Mouse (Mus musculus): ENCODE results near the gene Zfp131.

The Zfp131 gene

DNA sequence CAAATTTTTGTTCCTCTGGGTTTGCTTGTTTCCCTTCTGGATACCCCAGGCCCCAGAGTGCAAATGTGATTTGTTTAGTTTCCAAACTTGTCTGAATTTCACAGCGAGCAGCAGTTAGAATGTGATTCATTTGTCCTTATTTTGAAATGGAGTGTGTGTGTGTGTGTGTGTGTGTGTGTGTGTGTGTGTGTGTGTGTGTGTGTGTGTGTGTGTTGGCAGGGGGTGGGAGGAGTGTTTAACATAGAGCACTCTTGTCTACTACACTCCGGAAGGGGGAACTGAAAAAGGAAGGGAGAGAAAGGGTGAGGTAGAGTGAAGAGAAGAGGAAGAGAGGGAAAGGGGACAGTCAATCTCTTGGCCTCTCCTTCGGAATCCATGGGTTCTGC lies 36.1 kb downstream of the Zfp131 start:
- no peak for DNase-seq

DNA sequence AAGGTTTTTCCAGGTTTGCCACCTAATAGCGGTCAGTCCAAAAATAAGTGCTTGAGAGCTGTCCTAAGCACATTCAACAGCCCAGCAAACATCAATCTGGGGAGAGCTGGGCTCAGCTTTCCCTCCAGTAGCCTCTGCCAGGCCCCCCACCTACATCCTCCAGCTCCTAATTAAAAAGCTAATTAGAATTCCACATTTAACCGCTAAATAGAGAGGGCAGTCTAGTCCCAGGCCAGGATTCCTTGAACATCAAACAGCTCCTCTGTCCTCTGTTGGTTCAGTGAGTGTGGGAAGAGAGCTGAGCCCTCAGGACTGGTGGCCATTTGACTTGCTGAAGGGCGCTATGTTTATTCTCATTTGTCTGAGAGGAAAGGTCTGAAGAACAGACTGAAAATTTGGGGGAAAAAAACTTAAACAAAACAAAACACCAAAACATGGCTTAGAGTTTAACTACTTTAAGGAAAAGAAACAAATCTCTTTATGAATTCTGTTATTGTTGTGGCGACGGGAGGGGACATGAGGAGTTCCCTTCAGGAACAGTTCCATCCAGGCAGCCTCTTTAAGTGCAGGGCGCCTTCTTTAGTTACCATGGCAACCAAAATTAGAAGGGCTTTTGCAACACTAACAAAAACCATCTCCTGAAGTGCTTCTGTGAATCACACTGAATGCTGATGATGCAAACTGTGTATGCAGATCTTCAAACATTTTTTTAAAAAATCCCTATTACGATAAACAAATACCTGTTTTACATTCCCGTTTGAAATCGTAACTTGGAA lies 36.6 kb downstream of the Zfp131 start:
- no peak for DNase-seq

DNA sequence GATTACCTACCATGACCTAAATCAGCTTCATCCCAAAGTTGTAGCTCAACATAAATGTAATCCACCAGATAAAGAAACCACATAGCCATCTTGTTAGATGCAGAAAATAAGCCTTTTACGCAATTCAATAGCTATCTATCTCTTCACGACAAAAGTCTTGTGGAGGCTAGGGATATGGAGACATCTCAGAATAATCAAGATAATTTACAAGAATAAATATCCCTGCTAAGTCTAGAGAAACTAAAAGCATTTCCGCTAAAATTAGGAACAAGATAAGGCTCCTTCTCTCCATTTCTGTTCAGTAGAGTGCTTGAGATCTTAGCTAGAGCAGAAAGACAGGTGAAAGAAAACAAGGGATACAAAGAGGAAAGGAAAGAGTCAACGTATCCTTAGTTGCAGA lies 43.8 kb downstream of the Zfp131 start:
- DNase-seq = no peak

DNA sequence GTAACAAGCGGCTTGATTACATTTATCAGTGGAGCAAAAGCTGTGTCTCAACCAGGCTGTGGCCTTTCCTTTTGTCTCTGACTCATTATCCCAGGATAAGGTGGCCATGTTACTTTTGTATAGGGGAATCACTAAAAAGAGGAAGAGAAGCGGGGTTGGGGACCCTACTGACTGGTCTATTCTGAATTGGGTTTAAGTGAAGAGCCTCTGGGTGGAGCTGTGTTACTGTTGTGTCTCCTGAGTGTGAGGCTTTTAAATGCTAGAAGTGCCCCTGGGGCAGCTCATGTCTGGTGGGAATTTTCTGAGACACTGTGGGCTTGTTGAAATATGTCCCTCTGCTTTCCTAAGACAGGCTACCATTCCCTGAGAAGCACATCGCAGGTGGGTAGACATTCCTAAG lies 47.2 kb downstream of the Zfp131 start:
- DNase-seq = no peak

DNA sequence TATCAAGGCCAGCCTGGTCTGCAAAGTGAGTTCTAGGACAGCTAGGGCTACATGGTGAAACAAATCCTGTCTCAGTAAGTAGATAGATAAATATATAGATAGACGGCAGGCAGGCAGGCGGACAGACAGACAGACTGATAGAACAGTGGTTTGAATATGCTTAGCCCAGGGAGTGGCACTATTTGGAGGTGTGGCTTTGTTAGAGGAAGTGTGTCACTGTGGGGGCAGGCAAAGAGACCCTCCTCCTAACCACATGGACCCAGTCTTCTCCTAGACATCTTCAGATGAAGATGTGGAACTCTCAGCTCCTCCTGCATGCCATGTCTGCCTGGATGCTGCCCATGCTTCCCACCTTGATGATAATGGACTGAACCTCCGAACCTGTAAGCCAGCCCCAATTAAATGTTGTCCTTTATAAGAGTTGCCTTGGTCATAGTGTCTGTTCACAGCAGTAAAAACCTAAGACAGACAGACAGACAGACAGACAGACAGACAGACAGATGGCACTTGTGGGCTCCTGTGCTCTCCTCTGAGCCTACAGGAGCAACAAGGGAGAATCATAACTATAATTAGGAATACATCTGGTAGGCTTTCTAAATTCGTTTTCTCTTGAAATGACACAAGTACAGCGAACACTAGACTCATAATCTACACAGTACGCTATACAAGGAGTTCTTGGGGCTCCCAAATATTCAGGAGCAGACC lies 47.8 kb downstream of the Zfp131 start:
- DNase-seq = no peak

DNA sequence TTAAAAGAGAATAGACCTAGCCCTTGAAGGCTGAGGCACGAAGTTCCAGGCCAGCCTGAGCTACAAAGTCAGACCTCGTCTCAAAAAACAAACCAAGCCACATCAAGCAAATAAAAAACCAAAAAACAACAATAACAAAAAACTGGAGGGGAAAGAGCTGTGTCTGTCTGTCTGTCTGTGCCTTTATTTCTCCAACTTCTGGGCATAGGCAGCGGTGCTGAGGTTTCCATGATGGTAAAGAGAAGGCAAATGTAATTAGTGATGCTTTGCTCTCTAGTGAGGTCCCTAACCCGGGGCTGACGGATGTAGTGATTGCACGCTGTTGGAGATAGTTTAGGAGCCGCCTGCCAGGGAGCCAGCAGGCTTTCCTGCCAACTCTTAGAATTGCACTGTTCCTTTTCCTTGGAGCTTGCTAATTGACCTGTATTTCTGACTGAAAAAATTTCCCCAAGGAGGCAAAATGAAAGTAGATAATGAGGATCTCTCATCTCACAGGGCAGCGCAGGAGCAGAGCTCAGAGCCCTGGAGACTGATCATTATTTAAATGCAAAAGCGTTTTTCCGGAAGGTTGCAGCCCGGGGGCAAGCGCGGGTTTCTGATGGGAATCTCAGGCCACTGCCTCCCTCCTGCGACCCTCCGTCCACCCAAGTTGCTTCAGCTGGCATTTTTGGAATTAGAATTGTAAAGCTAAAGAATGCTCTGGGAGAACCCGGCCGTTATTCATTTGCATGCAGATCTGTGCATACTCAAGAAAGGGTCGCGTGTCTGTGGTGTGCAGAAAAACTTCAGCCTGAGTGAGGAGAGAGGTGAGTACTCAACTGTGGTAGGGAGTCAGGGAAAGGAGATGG lies 49.1 kb downstream of the Zfp131 start:
- DNase-seq = no peak

DNA sequence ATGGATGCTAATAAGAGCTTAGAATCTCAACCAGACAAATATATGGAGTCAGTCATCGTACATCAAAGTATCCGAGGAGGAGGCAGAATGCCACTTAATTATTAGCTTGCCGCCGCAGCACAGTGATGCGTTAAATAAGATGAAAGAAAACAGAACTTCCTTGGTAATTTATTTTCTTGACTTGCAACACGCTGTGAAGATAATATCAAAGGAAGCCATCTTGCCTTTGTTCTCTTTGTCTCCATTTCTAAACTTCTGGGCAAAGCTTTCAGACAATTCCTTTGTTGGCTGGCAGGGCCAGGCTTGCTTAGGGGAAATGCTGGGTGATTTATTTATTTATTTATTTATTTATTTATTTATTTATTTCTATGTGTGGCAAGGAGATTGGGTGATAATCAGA lies 59.2 kb downstream of the Zfp131 start:
- no peak for DNase-seq

DNA sequence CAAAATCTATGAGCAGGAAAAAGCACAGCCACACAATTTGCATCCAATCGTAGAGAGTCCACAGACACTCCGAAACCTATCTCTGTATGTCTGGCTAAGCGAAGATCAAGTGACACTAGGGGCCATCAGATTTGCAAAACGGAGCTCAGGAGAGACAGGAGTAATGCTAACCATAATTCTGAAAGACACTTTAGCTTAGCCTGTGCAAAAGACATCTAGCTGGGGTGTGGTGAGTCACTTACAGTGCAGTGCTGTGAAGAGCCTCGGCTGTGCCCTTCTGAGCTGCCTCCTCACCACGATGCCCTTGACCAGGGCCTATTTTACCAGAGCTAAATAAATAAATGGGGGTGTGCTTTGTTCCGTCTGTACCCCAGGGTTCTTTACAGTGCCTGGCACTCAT lies 61.3 kb downstream of the Zfp131 start:
- DNase-seq = no peak

DNA sequence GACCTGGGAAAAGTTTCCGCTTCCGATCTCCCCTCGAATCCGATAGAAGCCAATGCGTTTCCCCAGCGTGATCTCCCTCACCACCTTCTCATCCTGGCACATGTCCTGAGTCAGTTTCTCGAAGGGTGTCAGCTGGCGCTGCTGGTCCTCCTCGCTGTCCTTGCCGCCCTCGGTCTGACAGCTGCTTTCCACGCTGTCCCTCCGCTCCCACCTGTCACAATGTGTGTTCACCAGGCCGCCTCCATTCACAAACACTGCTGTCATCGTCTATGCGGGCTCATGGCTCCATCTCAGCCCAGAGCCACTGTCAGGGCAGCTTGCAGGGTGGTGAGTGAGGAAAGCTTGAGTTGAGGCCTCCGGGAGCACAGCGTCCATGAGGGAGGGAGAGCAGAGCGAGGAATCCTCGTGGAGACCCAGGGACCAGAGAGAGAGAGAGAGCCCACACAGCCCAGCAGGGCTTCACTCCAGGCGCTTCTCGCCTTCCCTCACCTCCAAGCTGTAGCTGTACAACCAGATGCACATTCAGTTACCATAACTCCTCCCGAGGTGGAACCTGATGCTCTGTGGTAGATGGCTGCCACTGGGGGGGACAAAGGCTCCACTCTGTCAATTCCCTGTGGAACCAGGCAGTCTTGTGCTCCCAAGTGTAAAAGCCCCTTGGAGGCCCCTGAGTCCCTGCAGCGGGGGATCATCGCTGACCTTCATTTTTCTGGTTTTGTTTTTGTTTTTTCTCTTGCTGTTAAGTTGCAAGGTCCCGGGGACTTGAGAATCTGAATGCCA lies 62.9 kb downstream of the Zfp131 start:
- DNase-seq = no peak

DNA sequence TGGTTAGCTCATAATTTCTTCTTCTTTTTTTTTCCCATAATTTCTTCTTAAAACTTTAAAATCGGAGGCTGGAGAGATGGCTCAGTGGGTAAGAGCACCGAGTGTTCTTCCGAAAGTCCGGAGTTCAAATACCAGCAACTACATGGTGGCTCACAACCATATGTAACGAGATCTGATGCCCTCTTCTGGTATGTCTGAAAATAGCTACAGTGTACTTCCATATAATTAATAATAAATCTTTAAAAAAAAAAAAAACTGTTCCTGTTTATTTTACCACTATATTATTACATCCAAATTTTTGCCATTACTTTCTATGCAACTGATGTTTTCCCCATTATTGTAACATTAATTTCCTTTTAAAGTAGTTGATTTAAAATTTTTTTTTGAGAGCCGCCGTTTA lies 66.1 kb downstream of the Zfp131 start:
- no peak for DNase-seq

DNA sequence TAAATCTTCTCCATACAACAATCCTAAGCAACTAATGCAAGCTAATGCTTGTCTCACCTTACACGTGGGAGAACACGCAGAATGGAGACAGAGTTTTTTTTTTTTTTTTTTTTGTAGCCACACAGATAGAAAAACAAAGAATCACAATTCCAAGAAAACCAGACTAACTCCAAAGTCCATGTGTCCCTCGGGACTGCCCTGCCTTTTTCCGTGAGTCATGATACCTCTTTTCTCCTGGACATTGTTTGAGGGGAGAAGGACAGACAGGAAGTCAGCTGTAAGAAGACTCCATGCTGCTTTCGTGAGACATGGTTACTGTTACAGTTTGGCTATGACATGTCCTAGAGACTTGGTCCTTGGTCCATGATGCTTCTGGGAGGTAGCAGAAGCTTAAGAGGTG lies 67.3 kb downstream of the Zfp131 start:
- DNase-seq = no peak

DNA sequence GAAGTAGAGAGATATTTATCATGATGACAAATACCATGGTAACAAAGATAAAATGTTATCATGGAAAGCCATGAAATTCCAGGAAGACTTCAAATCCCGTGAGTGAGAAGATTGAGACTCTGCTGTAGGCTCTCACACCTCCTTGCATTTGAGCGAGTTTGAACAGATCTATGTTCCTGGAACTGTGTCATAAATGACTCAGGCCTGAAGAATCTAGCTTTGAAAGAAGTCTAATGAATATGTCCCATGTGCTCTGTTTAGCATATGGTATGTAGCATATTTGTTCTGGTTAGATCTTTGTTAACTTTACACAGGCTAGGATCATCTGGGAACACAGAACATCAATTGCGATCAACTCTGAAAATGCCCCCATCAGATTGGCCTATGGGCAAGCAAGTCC lies 68.2 kb downstream of the Zfp131 start:
- no peak for DNase-seq

DNA sequence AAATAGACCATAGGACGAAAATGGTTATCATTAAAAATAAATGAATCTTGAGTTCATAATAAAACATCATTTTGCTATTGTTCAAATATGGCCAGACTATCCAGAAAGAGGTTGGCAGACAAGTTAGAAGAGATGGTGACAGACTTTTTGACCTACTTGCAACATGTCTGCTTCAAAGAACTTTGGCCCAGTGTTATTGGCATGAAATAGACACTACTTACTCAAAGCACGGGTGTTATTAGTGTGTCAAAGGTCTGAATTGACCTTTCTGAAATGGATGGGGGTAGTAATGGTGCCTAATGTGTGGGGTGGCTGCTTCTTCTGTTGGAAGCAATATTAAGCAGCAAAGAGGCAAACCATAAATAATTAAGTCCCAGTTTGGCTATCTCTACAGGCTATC lies 74.6 kb downstream of the Zfp131 start:
- DNase-seq = no peak

Data from cerebellum, adult 11-12 months (tissue).